Mouse (Mus musculus): ENCODE results near the gene Asic4.

- TF ChIP-seq EP300 (IDR thresholded peaks at IDR 0.05; ENCODE audit: low read depth in 1 of 2, low read length in 2 of 2) (no peak), NELFE (IDR thresholded peaks at IDR 0.05; ENCODE audit: low read depth, low read length) (no peak), POLR2A (IDR thresholded peaks at IDR 0.05; ENCODE audit: control insufficient read depth in 1 of 2, insufficient read depth in 1 of 2, low read depth in 1 of 2, low read length in 2 of 2, poor library complexity in 1 of 2) (no peak), USF1 (IDR thresholded peaks at IDR 0.05; ENCODE audit: low read depth, low read length) (no peak), SIN3A (IDR thresholded peaks at IDR 0.05; ENCODE audit: low read length) (no peak), ZKSCAN1 (IDR thresholded peaks at IDR 0.05; ENCODE audit: low read depth, low read length) (no peak), ZMIZ1 (IDR thresholded peaks at IDR 0.05; ENCODE audit: low read depth, low read length) (no peak), RAD21 (IDR thresholded peaks at IDR 0.05; ENCODE audit: low read depth, low read length) (no peak)
Measured at GRCm38 (mm10) chr1:75422823-75423471, 27.3 kb upstream of the Asic4 start.

Data from MEL (cell line).